Mouse (Mus musculus) cerebellum, adult 8-10 months (tissue): ENCODE data around the gene Dmac1.
"Not testable (repeated sequence)": the region's sequence is repeated elsewhere in the genome, so short reads cannot be mapped to it uniquely, and the experiment has no call there.

ENCODE experiments used
- DNase-seq: peaks from one replicate; pipeline ENCODE4 v3.0.0; 2022

The Dmac1 gene

DNA sequence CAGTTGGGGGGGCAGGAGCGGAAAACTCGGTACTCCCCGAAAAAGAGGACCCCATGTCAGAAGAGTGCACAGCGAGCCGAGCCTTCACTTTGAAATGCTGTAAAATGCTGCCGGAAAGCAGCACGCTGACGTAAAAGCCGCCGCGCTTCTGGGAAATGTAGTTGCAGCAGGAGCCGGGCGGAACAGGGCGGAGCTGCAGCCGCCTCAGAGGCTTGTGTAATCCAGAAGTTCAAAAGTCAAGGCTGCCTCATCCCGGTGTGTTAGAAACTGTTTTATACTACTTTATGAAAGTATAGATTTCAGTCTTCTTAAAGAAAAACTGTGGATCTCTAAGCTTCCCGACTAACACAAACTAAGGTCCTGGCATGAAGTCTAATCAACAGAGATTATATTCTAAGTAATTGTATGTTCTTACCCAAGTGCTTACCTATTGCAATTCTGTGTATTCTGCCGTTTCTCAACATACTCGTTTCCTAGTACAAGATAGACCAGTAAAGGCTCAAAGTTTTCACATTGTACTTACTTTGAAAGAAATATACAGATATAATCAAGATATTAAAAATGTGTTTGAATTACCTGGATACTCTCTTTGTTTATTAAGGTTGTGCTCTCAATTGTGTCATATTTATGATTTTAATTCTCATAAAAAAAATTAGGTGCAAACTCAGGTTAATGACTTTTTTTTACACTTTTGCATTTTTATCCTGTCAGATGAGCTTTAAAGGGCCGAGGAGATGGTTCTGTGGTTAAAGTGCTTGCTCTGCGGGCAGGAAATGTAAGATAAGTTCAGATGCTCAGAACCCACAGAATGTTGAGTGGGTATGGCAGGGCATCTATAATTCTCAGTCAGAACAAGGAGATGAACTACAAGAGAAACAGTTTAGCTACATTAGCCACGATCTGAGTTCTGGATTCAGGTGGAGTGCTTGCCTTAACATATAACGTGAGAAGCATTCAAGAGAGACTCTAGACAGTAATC lies at the start of gene Dmac1:
Gene Dmac1 (minus strand): TSS at position 109 of the 979 bp plus-strand sequence.
- peak; percentile 94 for DNase-seq

GRCm38 (mm10) chr4:75315431-75315830 lies 37.3 kb upstream of the Dmac1 start:
- no peak for DNase-seq

DNA sequence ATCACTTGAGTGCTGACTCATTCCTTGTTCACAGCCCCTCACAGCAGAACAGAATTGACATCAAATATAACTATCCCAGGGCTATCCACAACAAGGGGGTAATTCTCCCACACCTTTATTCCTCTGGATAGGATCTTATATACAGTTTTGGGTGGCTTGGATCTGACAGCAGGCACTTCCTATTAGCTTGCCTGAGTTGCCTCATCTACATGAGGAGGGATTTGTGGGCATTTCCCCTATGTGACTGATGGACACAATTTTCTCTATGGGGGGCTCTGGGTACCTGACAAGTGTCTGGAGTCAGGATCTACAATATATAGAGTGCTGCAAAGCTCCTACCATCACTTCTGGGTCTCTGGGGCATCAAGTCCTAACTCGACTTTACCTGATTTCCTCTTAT lies 36.9 kb upstream of the Dmac1 start:
- DNase-seq, result no peak

- DNase-seq, result no peak
Observed at GRCm38 (mm10) chr4:75311918-75312317, 33.8 kb upstream of the Dmac1 start.

DNA sequence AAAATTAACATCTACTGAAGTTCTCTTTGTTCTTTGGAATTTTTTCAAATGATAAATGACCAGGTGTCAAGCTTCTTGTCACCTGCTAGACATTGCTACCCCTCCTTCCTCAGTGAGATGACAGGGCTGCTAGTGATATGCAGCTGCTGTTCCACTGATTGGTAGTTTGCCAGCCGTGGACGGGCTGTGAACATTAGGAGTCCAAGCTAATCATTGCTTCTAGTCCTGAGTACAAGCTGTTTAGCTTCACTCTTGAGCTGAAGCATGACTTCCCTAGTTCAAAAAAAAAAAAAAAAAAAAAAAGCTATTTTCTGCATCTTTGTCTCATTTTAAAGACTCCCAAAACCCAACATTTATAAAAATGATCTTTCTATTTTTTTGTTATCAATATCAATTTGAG lies 33.2 kb upstream of the Dmac1 start:
- DNase-seq, result no peak

GRCm38 (mm10) chr4:75300205-75300972 lies 22.3 kb upstream of the Dmac1 start:
- no peak for DNase-seq

GRCm38 (mm10) chr4:75292315-75292714 lies 14.2 kb upstream of the Dmac1 start:
- no peak for DNase-seq

DNA sequence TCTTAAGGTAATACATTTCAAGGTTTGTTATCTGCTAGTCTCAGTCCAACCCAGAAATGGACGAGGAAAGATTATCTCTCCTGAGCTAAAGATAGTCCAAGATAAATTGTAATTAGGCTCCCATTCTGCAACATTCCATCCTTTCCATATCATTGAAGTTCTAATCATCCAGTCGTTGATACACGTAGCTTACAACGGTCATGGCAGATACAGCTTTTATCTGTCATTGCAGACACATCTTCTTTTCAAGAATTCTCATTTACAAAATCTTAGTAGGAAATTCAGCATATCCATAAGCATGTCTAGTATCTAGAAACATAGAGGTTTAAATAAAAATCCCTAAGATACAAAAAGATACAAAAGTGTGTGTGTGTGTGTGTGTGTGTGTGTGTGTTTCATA lies 13.0 kb upstream of the Dmac1 start:
- DNase-seq, result no peak

- peak; percentile 17 for DNase-seq
Observed at GRCm38 (mm10) chr4:75277467-75278196, 473 bp downstream of the Dmac1 start.

- DNase-seq, result no peak
Observed at GRCm38 (mm10) chr4:75275737-75276136, 2.4 kb downstream of the Dmac1 start.

DNA sequence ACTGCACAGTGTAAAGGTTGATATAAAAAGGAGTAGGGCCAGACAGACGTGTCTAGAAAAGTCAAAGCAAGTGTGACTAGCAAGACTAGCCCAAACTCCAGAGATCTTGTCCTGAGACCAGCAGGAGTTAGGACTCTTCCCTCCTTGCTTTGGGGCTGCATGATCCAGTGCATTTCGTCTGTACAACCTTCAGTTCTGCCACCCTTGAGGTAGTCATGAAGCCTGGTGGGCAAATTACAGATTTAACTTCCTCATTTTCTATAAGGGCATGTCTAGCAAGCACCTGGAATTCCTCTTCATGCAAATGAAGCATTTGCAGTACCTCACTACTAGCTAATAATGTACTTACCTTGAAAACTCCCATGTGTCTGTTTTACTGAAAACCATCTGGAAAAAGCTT lies 10.2 kb downstream of the Dmac1 start:
- no peak for DNase-seq

DNA sequence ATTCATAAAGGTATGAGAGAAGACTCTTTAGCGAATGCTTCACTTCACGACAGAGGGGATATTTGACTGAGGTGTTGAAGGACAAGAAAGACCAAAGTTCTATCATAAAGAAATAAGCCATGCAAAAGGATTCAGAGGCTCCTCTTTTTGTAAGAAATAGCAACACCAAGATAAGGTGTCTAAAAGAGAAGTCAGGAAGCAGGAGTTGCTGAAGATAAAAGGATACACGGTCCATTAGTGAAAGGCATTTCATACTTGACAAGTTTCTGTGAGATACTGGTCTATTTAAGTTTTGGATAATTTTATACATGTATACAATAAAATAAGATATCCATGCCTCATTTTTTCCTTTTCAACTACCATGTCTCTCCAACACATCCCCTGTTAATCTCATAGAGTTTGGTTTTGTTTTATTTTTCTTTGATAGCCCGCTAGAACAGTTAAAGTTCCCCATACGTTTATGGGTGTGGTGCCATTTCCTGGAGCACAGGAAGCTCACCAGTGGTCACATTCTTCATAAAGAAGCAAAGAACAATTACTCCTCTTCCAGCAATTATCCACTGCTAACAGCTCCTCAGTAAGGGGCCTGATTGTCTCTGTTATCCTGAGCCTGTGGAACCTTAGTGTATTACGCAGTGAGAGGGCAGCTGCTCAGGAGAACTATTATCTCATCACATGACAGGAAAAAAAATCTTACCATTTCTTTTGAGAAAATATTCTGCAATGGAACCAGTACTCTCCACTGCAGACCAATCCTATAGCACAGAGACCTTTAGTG lies 11.1 kb downstream of the Dmac1 start:
- DNase-seq, result no peak

GRCm38 (mm10) chr4:75264219-75264618 lies 13.9 kb downstream of the Dmac1 start:
- no peak for DNase-seq

- no peak for DNase-seq
Observed at GRCm38 (mm10) chr4:75263556-75264129, 14.5 kb downstream of the Dmac1 start.

- no peak for DNase-seq
Observed at GRCm38 (mm10) chr4:75262423-75262822, 15.7 kb downstream of the Dmac1 start.

DNA sequence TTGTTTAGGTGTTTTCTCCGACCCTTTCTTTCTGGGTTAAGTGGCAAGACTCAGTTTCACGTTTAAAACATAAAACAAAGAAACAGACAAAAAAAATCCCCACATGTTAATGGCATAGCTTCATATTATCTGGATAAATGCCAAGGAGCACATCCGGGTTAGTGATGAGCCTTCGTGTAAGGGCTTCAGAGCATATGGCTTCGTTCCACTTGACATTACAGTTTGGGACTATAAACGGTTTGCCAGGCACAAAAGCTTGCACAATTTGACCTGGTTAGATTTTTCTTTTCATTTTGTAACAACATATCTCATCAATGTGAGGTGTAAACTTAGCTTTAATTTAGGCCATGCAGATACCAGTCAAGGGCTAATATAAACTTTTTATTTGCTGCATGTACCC lies 17.9 kb downstream of the Dmac1 start:
- DNase-seq, result no peak

- no peak for DNase-seq
Observed at GRCm38 (mm10) chr4:75259447-75259846, 18.7 kb downstream of the Dmac1 start.

DNA sequence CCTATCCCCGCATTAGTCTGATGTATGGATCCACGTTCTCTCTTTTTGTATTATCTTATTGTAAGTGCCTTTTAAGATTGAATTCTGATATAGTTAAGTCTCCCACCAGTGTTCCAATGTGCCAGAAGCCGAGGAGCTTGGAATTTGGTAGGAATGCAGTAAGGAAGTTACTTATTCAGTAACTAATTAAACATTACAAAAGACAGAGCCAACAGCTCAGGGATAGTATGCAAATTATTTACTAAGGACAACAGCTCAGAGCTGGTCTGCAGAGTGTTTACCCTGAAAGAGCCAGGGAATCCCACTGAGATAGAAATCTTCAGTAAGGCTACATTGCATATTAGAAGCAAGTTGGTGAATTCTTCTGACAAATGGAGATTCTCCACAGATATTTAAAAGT lies 43.5 kb downstream of the Dmac1 start:
- not testable (repeated sequence) for DNase-seq
